Mouse (Mus musculus): ENCODE measurements around the gene Slc9b1.

- TF ChIP-seq CTCF (conservative IDR thresholded peaks at IDR 0.05; ENCODE audit: low read length) (no peak), NANOG (IDR thresholded peaks at IDR 0.05; ENCODE audit: borderline replicate concordance, low read length) (no peak), POU5F1 (IDR thresholded peaks at IDR 0.05; ENCODE audit: borderline replicate concordance, low read length) (no peak)
Observed at GRCm38 (mm10) chr3:135307411-135308259, 40.2 kb upstream of the Slc9b1 start, which contains the start of gene Slc9b2.
